Mouse (Mus musculus): ENCODE data around the gene Dnajc5. TPM values are rescaled to one million over a fixed set of nuclear protein-coding genes. Genes with fewer than 3 reads are reported as not detected.

Dnajc5 gene
- polyA plus RNA-seq, 1 experiment from 2014 or later, result 84.4 TPM

DNA sequence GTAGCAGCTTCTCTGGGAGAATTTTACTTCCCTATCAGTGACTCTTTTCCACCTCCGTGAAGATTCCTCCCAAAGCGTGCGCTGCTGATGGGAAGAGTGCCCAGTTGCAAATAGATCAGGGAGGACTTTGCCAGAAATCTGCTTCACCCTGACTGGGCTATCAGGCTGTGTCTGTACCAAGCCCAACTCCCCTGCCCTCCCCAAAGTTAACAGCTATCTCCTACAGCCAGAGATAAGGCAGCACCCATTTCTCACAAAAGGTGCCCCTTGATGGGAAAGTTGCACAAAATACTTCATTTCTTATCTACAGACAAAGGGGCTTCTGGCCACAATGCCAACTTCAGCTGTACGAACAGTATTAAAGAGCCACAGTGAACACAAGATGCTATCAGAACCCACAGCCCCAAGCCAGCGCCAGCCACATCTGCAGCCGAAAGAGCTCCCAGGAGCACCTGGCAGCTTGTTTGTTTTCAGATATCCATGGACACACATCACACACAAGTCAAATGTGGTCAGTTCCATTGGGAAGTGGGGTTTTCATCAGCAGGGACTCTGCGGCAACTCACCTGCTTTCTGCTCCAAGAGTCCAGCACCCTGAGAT is 57.8 kb downstream of the Dnajc5 start:
- ATAC-seq (replicated peaks; ENCODE audit: low FRiP score), result no peak
- H3K9ac ChIP-seq, result 0 out of 2 replicates have a peak overlapping the region, but pooled peaks have one; percentile 18
- H3K27me3 ChIP-seq, result no peaks in the 10 kb centered on the region
- WGBS, result 70% methylated on average over 7 of the region's 7 CpGs
- H3K4me2 ChIP-seq, result no peak overlapping the region
- H3K9me3 ChIP-seq (replicated peaks), result no peaks in the 10 kb centered on the region
- H3K27ac ChIP-seq, result peak overlapping the region; percentile 93; the same call in 1 of the 2 replicates
- peaks cover 18% of the 10 kb centered on the region; the same call in 1 of the 2 replicates for H3K36me3 ChIP-seq
- no peak overlapping the region for H3K4me3 ChIP-seq (replicated peaks)
- H3K4me1 ChIP-seq, result peaks cover 39% of the 10 kb centered on the region

DNA sequence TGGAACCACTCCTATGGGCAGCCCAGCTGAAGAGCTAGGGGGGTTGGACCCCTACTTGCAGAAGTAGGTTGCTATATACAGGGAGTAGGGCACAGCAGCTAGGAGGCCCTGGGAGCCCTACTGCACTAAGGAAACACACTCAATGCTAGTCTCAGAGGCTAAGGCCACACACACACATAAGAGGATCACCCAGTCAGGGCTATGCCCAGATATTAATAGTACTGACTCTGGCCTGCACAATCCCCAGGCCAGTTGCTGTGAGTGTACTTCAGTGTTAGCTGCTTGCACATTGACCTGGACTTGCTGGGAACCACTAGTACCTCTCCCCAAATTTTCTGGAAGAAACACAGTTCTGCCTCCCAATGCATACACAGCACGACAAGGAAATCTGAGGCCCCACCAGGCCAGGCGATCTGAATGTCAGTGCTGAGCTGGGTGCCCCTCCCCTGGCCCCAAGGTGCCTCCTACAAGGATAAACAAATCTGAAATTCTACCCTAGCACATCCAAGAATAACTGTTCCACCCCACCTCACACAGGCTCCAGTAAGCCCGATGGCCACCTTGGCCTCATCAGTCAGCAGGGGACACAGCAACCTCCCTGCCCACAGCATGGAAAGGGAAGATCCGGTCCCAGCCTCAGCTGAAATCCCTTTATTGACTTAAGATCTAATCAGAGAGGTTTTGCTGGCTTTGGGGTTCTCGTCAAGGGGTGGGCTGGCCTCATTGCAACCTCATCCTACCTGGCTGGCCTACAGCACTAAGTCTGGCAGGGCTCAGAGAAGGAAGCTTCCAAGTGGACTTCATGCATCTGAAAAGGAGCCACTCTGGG is 58.7 kb downstream of the Dnajc5 start:
- Histone ChIP-seq H3K9me3 (replicated peaks) (no peaks in the 10 kb centered on the region), H3K27me3 (no peaks in the 10 kb centered on the region), H3K36me3 (peaks cover 17% of the 10 kb centered on the region), H3K4me1 (peaks cover 39% of the 10 kb centered on the region), H3K4me2 (peak overlapping the region; percentile 22), H3K27ac (peak overlapping the region; percentile 93), H3K4me3 (replicated peaks) (no peak overlapping the region), H3K9ac (0 out of 2 replicates have a peak overlapping the region, but pooled peaks have one; percentile 18)
- ATAC-seq (replicated peaks; ENCODE audit: low FRiP score), result peak; percentile 38
- WGBS, result 19% methylated on average over 5 of the region's 5 CpGs

DNA sequence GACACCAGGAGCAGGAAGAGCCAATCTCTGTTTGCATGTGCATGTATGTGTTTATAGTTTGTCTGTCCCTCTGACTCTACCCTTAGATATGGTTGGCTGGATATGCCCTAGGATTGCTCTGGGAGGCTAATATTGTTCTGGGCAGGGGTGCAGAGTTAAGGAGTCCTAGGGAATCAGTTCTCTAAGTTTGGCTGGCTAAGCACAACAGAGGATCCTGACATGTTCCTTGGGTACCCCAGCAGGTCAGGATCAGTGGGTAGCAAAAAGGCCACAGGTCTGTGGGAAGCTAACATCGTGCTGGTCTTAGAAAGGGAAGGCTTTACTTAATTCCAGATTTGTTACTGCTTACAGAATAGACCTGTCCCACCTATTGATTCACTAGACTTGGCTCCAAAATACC is 59.4 kb downstream of the Dnajc5 start:
- Histone ChIP-seq H3K9ac (no peak overlapping the region), H3K27ac (peak overlapping the region; percentile 93)

DNA sequence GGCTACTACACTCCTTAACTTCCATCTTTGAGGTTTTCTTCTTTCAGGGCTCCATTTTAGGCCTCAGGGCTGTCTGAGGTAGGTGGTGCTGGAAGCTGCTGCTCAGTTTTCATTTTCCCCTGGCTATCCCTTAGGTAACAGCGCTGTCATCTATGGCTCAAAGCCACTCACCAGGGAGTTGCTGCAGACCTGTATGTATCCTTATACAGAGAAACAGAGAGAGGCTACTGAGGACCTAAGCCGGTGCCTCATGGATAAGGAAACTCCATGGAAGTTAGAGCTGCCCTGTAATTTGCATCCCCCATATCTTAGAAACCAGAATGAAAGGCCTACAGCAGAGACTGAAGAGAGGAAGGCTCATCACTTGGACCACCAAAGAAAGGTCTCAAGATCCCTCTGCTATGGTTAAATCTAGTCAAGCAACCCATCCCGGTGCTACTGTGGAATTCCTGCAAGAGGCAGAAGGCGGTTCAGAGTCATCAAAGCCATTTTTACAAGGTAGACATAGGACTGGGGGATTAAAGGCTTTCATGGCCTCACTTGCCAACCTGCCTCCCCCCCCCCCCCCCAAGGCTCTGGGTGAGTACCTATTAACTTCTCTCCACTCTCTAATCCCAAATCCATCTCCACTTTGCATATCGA is 60.0 kb downstream of the Dnajc5 start:
- H3K4me3 ChIP-seq (replicated peaks), result peak overlapping the region; percentile 78
- WGBS, result 70% methylated on average over 5 of the region's 5 CpGs
- H3K36me3 ChIP-seq, result peaks cover 23% of the 10 kb centered on the region

More for the DNA sequence above, 59.4 kb downstream of the Dnajc5 start:
- Histone ChIP-seq H3K4me1 (peaks cover 39% of the 10 kb centered on the region), H3K4me3 (replicated peaks) (no peak overlapping the region), H3K36me3 (peaks cover 17% of the 10 kb centered on the region), H3K4me2 (peak overlapping the region; percentile 22; the same call in 1 of the 2 replicates), H3K27me3 (no peaks in the 10 kb centered on the region), H3K9me3 (replicated peaks) (no peaks in the 10 kb centered on the region)
- ATAC-seq (replicated peaks; ENCODE audit: low FRiP score), result no peak
- 94% methylated on average over 1 of the region's 1 CpGs for WGBS

DNA sequence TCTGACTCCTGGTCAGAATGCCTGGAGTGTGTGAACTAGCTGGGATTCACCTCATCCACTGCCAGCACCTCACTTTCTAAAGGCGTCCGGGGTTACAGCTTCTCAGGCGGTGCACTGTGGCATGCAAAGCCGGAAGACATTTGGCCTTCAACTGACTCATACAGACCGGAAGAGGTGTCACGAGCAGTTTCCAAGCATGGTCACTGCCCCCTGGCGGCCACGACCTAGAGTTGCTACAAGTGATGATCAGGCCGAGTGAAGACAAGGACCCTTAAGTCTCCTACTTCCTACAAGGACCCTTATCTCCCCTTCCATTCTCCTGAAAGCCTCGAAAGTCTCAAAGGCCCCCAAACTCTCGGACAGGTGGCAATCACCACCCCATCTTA is 60.7 kb downstream of the Dnajc5 start:
- Histone ChIP-seq H3K9me3 (replicated peaks) (no peaks in the 10 kb centered on the region), H3K4me2 (peak overlapping the region; percentile 96), H3K36me3 (peaks cover 31% of the 10 kb centered on the region), H3K9ac (peak overlapping the region; percentile 78), H3K27me3 (no peaks in the 10 kb centered on the region), H3K4me1 (peaks cover 39% of the 10 kb centered on the region), H3K27ac (peak overlapping the region; percentile 93), H3K4me3 (replicated peaks) (peak overlapping the region; percentile 78)
- under 1% methylated on average over 11 of the region's 11 CpGs for whole genome bisulfite sequencing
- ATAC-seq (replicated peaks; ENCODE audit: low FRiP score), result peak; percentile 72

More for the DNA sequence above, 60.0 kb downstream of the Dnajc5 start:
- peak overlapping the region; percentile 93 for H3K27ac ChIP-seq
- peak overlapping the region; percentile 78 for H3K9ac ChIP-seq
- ATAC-seq (replicated peaks; ENCODE audit: low FRiP score), result no peak
- no peaks in the 10 kb centered on the region for H3K9me3 ChIP-seq (replicated peaks)
- H3K4me2 ChIP-seq, result peak overlapping the region; percentile 96
- H3K4me1 ChIP-seq, result peaks cover 39% of the 10 kb centered on the region
- H3K27me3 ChIP-seq, result no peaks in the 10 kb centered on the region

DNA sequence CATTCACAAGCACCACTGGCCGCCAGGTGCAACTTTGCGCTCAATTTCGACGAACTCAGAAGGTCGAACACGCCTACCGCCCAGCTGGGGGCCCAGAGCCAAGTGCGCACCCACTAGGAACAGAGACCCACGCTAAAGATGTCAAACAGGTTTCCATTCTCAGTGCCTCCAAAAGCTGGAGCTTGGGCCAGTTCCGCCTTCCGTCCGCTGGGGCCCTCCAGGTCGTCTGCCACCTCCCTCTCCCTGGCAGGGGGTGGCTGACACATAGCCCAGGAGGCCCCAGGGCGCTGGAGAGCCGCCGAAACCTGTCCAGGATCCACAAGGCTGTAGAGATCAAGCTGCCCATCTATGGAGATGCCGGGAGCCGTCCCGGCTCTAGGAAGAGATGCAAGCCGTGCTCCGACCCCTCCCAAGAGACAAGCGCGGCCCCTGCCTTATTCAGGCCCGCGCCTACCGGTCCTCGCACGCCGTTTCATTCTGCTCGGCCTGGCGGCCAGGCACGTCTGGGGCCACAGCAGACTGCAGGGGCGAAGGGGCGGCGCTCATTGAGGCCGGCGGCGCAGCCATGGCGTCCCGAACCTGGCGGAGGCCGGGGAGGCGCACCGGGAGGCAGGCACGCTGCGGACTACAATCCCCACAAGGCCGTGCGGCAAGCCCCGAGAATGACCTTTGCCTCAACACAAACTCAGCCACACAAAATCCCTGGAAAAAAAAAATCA is 61.3 kb downstream of the Dnajc5 start:
- no peaks in the 10 kb centered on the region for H3K27me3 ChIP-seq
- peaks cover 36% of the 10 kb centered on the region for H3K36me3 ChIP-seq
- under 1% methylated on average over 49 of the region's 49 CpGs for WGBS
- peak overlapping the region; percentile 78 for H3K9ac ChIP-seq
- peak overlapping the region; percentile 78 for H3K4me3 ChIP-seq (replicated peaks)
- no peaks in the 10 kb centered on the region for H3K9me3 ChIP-seq (replicated peaks)
- H3K27ac ChIP-seq, result peak overlapping the region; percentile 93
- peak; percentile 80 for ATAC-seq (replicated peaks; ENCODE audit: low FRiP score)
- H3K4me1 ChIP-seq, result peaks cover 39% of the 10 kb centered on the region
- peak overlapping the region; percentile 96 for H3K4me2 ChIP-seq

DNA sequence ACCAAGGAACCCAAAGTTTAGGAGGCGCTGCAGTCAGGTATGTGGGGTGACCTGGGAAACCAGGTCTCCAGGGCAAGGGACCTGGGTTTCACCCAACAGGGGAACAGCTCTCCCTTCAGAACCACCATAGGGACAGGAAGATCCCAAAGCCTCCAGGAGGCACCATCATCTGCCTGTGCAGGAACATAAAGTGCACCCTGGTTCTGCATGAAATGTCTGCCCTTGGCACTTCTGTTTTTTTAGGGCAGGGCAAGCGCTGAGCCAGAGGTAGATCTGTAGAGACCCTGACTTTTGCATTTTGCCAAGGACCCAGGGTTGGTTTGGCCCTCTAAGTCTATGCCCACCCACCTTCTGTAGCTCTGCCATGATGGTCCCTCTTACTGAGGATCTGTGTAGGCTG is 62.1 kb downstream of the Dnajc5 start:
- Histone ChIP-seq H3K36me3 (peaks cover 44% of the 10 kb centered on the region), H3K4me2 (peak overlapping the region; percentile 96), H3K9me3 (replicated peaks) (no peaks in the 10 kb centered on the region), H3K27me3 (no peaks in the 10 kb centered on the region), H3K9ac (no peak overlapping the region), H3K27ac (peak overlapping the region; percentile 93), H3K4me1 (peaks cover 39% of the 10 kb centered on the region), H3K4me3 (replicated peaks) (peak overlapping the region; percentile 78)
- 86% methylated on average over 2 of the region's 2 CpGs for WGBS
- no peak for ATAC-seq (replicated peaks; ENCODE audit: low FRiP score)

DNA sequence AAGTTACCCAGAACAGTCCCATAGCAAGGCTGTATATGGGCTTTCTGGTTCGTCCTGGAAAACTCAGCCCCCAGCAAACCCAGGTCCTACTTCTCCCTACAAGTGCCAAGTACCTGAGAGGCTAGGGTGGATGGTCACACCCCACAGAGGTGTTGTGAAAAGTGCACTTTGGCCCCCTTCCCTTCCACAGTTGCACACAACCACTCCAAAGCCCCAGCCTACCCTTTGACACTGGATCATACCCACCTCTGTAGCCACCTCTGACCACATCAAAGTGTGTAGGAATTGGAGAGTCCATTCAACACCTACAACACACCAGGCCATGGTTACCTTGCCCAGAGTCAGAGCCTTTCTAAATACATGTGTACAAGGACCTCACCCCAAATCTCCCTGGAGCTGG is 62.7 kb downstream of the Dnajc5 start:
- 73% methylated on average over 1 of the region's 1 CpGs for WGBS
- no peak for ATAC-seq (replicated peaks; ENCODE audit: low FRiP score)
- Histone ChIP-seq H3K36me3 (peaks cover 50% of the 10 kb centered on the region), H3K27ac (0 out of 2 replicates have a peak overlapping the region, but pooled peaks have one; percentile 93), H3K9ac (no peak overlapping the region), H3K4me2 (no peak overlapping the region), H3K9me3 (replicated peaks) (no peaks in the 10 kb centered on the region), H3K27me3 (no peaks in the 10 kb centered on the region), H3K4me3 (replicated peaks) (no peak overlapping the region), H3K4me1 (peaks cover 37% of the 10 kb centered on the region)

DNA sequence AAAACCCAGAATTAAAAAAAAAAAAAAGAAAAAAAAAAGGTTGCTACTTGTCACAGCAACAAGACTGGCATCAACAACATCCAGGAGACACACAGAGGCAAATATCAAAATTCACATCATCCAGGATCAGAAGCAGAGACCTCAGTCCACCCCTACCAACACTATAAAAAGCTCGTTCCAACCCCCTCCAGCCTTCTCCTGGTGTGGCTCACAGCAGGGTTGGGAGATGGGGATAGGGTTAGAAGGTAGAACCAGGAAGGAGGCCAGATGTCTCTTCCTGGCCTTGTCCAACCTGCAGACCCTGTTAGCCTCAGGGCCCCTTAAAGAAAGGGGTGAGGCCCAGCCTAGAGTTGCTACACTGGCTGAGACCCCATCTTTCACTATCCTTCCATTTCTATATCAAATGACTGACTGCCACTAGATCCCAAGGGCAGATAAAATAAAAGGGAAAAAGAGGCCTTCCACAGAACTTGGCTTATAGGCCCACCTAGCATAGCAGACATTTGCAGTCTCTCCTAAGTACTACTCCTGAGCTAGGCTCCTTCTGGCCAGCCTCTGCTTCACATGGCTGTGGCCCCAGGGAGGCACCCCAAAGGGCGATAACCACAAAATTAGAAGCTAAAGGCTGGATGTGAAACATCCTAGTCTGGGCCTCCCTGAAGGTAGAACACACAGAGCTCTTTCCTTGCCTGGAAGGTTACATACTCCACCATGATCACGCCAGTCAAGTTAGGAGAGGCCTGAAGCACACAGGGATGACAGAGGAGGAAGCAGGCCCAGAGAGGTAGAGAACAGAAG is 63.4 kb downstream of the Dnajc5 start:
- Histone ChIP-seq H3K4me3 (replicated peaks) (no peak overlapping the region), H3K36me3 (peaks cover 57% of the 10 kb centered on the region), H3K9ac (no peak overlapping the region), H3K4me1 (peaks cover 30% of the 10 kb centered on the region), H3K27me3 (no peaks in the 10 kb centered on the region), H3K27ac (no peak overlapping the region), H3K4me2 (no peak overlapping the region), H3K9me3 (replicated peaks) (no peaks in the 10 kb centered on the region)
- WGBS, result 89% methylated on average over 3 of the region's 3 CpGs
- ATAC-seq (replicated peaks; ENCODE audit: low FRiP score), result no peak

DNA sequence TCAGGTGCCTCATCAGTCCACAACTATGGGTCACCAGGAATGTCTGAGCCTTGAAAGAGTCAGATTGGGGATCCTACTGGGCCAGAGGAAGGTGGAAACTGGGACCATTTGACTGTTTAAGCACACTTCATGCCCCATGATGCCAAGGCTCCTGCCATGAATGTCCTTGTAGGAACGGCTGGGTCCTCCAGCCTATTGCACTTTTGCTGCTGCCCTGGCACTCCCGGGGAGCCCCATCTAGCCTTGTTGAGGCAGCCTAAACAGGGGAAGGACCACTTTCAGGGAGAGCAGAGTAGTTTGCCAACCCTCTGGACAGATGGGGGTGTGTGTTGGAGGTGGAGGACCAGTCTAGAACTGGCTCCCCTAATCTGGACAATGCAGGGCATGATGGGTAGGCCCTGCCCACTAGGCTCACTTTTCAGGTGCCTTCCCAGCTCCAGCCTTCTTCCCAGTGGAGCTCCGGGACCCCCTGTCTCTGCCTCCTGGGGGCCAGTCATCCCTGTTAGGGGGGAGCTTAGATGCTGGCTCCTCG is 64.2 kb downstream of the Dnajc5 start, which contains the start of gene Uckl1:
TSS of gene Uckl1 (minus strand) at position 482 of the 532 bp plus-strand sequence.
- Histone ChIP-seq H3K9ac (no peak within 1 kb of the TSS), H3K27me3 (no peaks in the 10 kb centered on the region), H3K36me3 (peaks cover 65% of the 10 kb centered on the region), H3K27ac (no peak within 1 kb of the TSS), H3K9me3 (replicated peaks) (no peaks in the 10 kb centered on the region), H3K4me1 (peaks cover 22% of the 10 kb centered on the region), H3K4me3 (replicated peaks) (no peak within 1 kb of the TSS), H3K4me2 (no peak within 1 kb of the TSS)
- 88% methylated on average over 4 of the region's 4 CpGs for WGBS
- no peak for ATAC-seq (replicated peaks; ENCODE audit: low FRiP score)

DNA sequence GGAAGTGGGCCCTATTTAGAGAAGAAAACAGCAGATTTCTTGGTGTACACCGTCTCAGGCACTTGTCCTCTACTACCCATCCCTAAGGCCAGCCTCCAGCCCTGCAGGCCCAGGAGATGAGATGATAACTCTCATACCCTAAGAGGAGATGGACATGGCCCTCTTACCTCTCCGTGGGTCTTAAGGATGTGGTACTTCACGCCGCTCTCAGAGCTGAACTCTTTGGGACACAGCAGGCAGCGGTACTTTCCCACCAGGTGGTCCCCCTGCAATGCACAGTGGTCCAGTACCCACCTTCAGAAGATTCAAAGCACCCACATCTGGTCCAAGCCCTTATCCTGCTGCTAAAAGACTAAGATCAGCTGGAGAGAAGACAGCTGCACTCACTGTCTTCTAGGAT is 65.2 kb downstream of the Dnajc5 start:
- no peak overlapping the region for H3K4me2 ChIP-seq
- no peak overlapping the region for H3K9ac ChIP-seq
- no peaks in the 10 kb centered on the region for H3K27me3 ChIP-seq
- no peaks in the 10 kb centered on the region for H3K9me3 ChIP-seq (replicated peaks)
- peaks cover 76% of the 10 kb centered on the region for H3K36me3 ChIP-seq
- no peak overlapping the region for H3K4me3 ChIP-seq (replicated peaks)
- WGBS, result 92% methylated on average over 5 of the region's 5 CpGs
- no peak overlapping the region for H3K27ac ChIP-seq
- no peak for ATAC-seq (replicated peaks; ENCODE audit: low FRiP score)
- peaks cover 12% of the 10 kb centered on the region for H3K4me1 ChIP-seq

Data from kidney, embryonic 15.5 days (tissue).